Mouse (Mus musculus) cerebellum, adult 11 months (tissue): ENCODE measurements around the gene Hjurp.

ENCODE experiments used
- DNase-seq: peaks from one replicate; pipeline ENCODE4 v3.0.0; 2022

Hjurp gene

GRCm38 (mm10) chr1:88297480-88298258 lies 20.2 kb upstream of the Hjurp start:
- DNase-seq: no peak

GRCm38 (mm10) chr1:88296171-88296920 lies 18.9 kb upstream of the Hjurp start:
- DNase-seq: no peak

- no peak for DNase-seq
Measured at GRCm38 (mm10) chr1:88294650-88295049, 17.2 kb upstream of the Hjurp start.

- DNase-seq: no peak
Measured at GRCm38 (mm10) chr1:88292057-88292456, 14.6 kb upstream of the Hjurp start.

- DNase-seq: no peak
Measured at GRCm38 (mm10) chr1:88291409-88292005, 14.1 kb upstream of the Hjurp start.

- no peak for DNase-seq
Measured at GRCm38 (mm10) chr1:88290511-88290910, 13.1 kb upstream of the Hjurp start.

GRCm38 (mm10) chr1:88289917-88290316 lies 12.5 kb upstream of the Hjurp start:
- DNase-seq: no peak

- no peak for DNase-seq
Measured at GRCm38 (mm10) chr1:88289152-88289551, 11.7 kb upstream of the Hjurp start.

- DNase-seq: no peak
Measured at GRCm38 (mm10) chr1:88288789-88289127, 11.3 kb upstream of the Hjurp start.

GRCm38 (mm10) chr1:88288056-88288788 lies 10.8 kb upstream of the Hjurp start:
- no peak for DNase-seq

- no peak for DNase-seq
Measured at GRCm38 (mm10) chr1:88287697-88287980, 10.2 kb upstream of the Hjurp start.

GRCm38 (mm10) chr1:88286887-88287696 lies 9.7 kb upstream of the Hjurp start:
- DNase-seq: no peak

- DNase-seq: no peak
Measured at GRCm38 (mm10) chr1:88286136-88286845, 8.9 kb upstream of the Hjurp start.

- no peak for DNase-seq
Measured at GRCm38 (mm10) chr1:88285652-88286051, 8.2 kb upstream of the Hjurp start.

- no peak for DNase-seq
Measured at GRCm38 (mm10) chr1:88284946-88285320, 7.5 kb upstream of the Hjurp start.

GRCm38 (mm10) chr1:88284228-88284945 lies 7.0 kb upstream of the Hjurp start:
- no peak for DNase-seq

GRCm38 (mm10) chr1:88283376-88284227 lies 6.2 kb upstream of the Hjurp start:
- no peak for DNase-seq

- DNase-seq: no peak
Measured at GRCm38 (mm10) chr1:88282301-88282700, 4.9 kb upstream of the Hjurp start.

- no peak for DNase-seq
Measured at GRCm38 (mm10) chr1:88280006-88280690, 2.7 kb upstream of the Hjurp start.
